Mouse (Mus musculus): ENCODE measurements around the gene Rex2. TPM values are rescaled to one million over a fixed set of nuclear protein-coding genes. Genes with fewer than 3 reads are reported as not detected.

Rex2 gene
- polyA plus RNA-seq (2015; fragmentation: Illumina TruSeq; extraction: RNeasy Lipid Tissue Mini Kit (QIAGEN cat#74804); ENCODE audit: insufficient read depth, low replicate concordance): not detected

GRCm38 (mm10) chr4:147021550-147021949 is at the start of gene Rex2:
Rex2 (plus strand) TSS chr4:147021850.

Other genes starting within 250 kb of the Rex2 start
- gene Gm21411, start 112.3 kb upstream of the Rex2 start, polyA plus RNA-seq (2015; fragmentation: Illumina TruSeq; extraction: RNeasy Lipid Tissue Mini Kit (QIAGEN cat#74804); ENCODE audit: insufficient read depth, low replicate concordance): not detected
- not detected for gene Zfp989, start 49.9 kb upstream of the Rex2 start, polyA plus RNA-seq (2015; fragmentation: Illumina TruSeq; extraction: RNeasy Lipid Tissue Mini Kit (QIAGEN cat#74804); ENCODE audit: insufficient read depth, low replicate concordance)
- 23.8 TPM for gene Zfp991, start 110.2 kb downstream of the Rex2 start, polyA plus RNA-seq (2015; fragmentation: Illumina TruSeq; extraction: RNeasy Lipid Tissue Mini Kit (QIAGEN cat#74804); ENCODE audit: insufficient read depth, low replicate concordance)